ENCODE assay signal across 8 mouse cellular contexts in genomic region chr3:153831014-153831872, GRCm38 (mm10). TPM values are rescaled to one million over a fixed set of nuclear protein-coding genes. Genes with fewer than 3 reads are reported as not detected.
A peak's percentile ranks its signal among the peaks of the same experiment; 100 is the strongest.
DNase-seq lines count a peak whose midpoint lies in the region; ATAC-seq and TF ChIP-seq lines count a peak whose summit lies in the region.

No protein-coding gene starts in this region.

- H3K36me3 ChIP-seq in erythroblast, embryonic 14.5 days (ENCODE audit: control insufficient read depth) = peaks cover 7% of the 10 kb centered on the region

- H3K9me3 ChIP-seq in erythroblast, embryonic 14.5 days (ENCODE audit: control insufficient read depth, low read length) = no peaks in the 10 kb centered on the region

- peaks cover 89% of the 10 kb centered on the region for H3K4me1 ChIP-seq in erythroblast, embryonic 14.5 days (ENCODE audit: control insufficient read depth)

- DNase-seq in layer of hippocampus, adult 2 months (ENCODE audit: low spot score in 2 of 2) = no peak
- no peak for DNase-seq in layer of hippocampus, adult 9-10 months (ENCODE audit: low spot score)
- no peak for DNase-seq in brain, embryonic 14.5 days (ENCODE audit: low read depth)
- peak; percentile 82 for DNase-seq in liver
- DNase-seq in testis, postnatal 10 days (ENCODE audit: low spot score) = peak; percentile 18
- DNase-seq in urinary bladder, postnatal 10 days (ENCODE audit: low spot score) = no peak

- TF ChIP-seq CTCF in layer of hippocampus, adult 2 months (conservative IDR thresholded peaks at IDR 0.05) = peak; percentile 69
- peak; percentile 39; the same call in 1 of the 2 replicates for TF ChIP-seq CTCF in brain, embryonic 14.5 days (IDR thresholded peaks at IDR 0.05; ENCODE audit: borderline replicate concordance, extremely low read depth, insufficient read depth, insufficient read length)

- ATAC-seq in activated CD4-positive, CD25-positive, alpha-beta regulatory T cell, adult 4 months = no peak

- no peaks in the 10 kb centered on the region for H3K27me3 ChIP-seq in erythroblast, embryonic 14.5 days (ENCODE audit: control insufficient read depth)

- TF ChIP-seq POLR2A in brain, embryonic 14.5 days (IDR thresholded peaks at IDR 0.05; ENCODE audit: borderline replicate concordance, extremely low read depth, insufficient read depth, insufficient read length, poor library complexity, severe bottlenecking) = no peak

- H3K4me3 ChIP-seq in layer of hippocampus, adult 2 months = no peak overlapping the region
- H3K4me3 ChIP-seq in erythroblast, embryonic 14.5 days (replicated peaks) = peak overlapping the region; percentile 30

- no peak overlapping the region for H3K27ac ChIP-seq in layer of hippocampus, adult 2 months

RNA-seq across cellular contexts. Expression of gene Asb17, which starts 12.8 kb away (rescaled TPM):
- total RNA-seq in layer of hippocampus, adult 2 months (2021) = not detected
- polyA plus RNA-seq in brain, embryonic 14.5 days (2012; rRNA removed) = 0.08 TPM in 1 of 2 replicates, not detected in the other
- polyA plus RNA-seq in erythroblast, embryonic 14.5 days (2012) = not detected in 2 replicates
- polyA plus RNA-seq in activated CD4-positive, CD25-positive, alpha-beta regulatory T cell, adult 4 months (2017; shearing (Covaris generic)) = under 1 TPM in 1 of 2 experiments, not detected in 1; 0.24 TPM

Comparison
In these comparisons a context has a peak if more than half of its experiments do, and no peak if none do; other contexts are left out.
1. DNase-seq: peak in liver (single experiment) and testis, postnatal 10 days (single experiment); none in layer of hippocampus, adult 2 months (0 of 2), layer of hippocampus, adult 9-10 months (single experiment), brain, embryonic 14.5 days (single experiment) and urinary bladder, postnatal 10 days (single experiment).